Mouse (Mus musculus): ENCODE measurements at regions not wholly inside any gene's neighbourhood (a gene's known extent, or its start where the extent isn't known, plus 50 kb on each side); places are given as distances from the start of the nearest gene placed in this dataset.

DNA sequence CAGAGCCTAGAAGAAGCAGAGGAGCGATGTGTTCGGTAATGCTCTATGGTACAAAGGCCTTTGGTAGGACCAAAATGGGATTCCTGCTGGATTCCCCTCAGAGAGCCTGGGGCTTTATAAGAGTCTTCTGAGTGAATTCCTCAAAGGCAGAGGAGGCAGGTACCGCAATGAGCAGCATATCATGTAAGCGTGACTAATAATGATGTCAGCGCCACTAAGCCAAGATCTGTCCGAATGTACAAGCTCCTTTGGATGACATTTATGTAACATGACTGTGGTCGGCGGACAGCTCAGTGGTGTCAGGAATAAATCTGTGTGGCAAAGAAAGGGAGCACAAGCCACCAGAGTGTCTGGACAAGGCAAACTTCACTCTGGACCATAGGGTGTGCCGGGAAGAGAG is 61.5 kb upstream of the Fer start:
- no peak for DNase-seq (ENCODE audit: low spot score)

DNA sequence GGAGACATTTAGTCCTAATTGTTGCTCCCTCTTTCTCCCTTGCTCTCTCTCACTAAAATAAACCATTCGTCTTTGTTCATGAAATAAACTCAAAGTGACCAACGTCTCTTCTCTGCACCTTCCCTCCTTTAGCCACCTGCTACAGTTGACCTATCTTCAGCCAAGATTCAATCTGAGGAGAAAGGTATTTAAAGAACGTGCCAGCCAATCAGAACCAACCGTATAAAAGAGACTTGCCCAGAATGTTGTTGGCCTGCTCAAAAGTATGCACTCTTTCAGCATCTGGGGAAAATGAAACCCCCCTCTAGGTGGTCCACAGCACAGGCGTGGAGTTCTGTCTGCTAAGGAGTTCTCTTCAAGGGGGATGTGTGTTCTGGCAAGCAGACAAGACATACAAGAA is 60.0 kb upstream of the Fer start:
- no peak for DNase-seq (ENCODE audit: low spot score)

DNA sequence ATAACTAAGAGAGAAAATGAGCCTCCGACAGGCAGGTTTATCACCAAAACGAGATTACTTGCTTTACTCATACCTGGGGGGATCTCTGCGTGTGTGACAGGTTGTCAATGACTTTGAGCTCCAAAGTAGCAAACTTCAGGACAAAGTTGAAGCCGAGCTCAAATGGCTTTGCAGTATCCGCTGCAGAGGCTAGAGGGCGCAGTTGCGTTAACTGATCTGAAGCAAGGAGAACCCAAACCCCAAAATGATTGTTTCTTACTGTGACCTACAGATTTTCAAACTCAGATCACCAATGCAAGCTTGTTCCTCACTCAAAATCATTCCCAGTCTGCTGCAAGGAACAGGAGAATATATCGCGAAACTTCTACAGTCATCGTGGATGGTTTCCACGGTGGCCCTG is 59.3 kb upstream of the Fer start:
- DNase-seq (ENCODE audit: low spot score): peak; percentile 56

DNA sequence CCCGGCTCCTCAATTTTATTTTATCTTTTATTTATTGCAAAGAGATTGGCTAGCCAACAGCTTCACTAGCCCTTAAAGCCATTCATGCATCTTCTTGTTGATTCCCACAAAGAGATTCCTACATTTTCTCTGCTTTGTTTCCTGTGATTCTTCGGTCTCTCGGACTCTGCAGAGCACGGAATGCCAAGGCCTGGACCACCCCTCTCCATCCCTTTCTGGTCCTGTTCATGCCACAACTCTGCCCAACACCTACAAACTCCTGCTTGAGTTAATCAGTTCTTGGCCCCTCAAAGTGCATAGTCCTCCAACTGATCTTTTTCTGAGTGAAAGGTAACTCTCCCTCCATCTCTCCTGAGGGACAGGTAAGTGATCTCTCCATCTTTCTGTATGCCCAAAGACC is 58.4 kb upstream of the Fer start:
- no peak for DNase-seq (ENCODE audit: low spot score)

DNA sequence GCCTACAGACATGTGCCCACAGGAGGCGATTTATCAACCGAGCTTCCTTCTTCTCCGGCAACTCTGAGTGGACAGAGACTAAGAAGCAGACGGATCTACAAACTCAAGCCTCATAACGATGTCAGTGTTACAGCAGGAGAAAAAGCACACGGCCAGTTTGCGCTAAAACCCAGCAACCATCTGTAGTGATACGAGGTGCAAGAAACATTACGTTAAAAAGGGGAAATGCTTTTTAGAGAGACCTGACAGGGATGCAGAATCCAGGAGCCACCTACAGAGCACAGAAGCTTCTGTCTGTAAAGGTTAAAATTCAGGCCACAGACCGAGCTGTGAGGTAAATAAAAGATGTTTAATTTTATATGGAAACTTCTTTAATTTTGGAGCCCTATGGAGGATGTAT is 56.5 kb upstream of the Fer start:
- DNase-seq (ENCODE audit: low spot score): no peak

DNA sequence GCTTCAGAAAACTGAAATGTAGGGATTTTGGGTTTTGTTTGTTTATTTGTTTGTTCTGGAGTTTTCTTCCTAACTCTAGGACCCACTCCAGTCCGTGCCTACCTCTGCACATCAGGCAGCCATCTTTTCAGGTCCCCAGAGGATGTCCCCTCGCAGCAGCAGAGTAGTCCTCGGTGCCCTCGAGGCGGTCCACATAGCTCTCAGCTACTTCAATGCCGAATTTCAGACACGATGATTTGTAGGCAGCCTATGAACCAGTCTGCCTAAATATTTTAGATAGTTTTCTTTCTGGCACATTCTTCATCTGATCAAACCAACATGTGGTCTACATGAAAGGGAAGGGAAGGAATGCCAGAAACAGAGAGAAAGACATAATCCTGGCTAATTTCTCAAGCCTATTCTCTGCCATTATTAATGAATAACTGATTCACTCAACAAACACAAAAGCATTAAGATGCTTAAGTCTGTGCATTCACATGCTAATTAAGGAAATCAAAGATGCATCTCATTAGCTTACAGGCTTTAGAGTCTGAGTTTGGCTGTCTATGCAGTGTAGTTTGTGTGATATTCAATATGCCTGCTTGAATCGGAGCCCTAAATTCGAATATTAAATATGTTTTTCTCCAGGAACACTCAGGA is 55.2 kb upstream of the Fer start:
- no peak for DNase-seq (ENCODE audit: low spot score)

DNA sequence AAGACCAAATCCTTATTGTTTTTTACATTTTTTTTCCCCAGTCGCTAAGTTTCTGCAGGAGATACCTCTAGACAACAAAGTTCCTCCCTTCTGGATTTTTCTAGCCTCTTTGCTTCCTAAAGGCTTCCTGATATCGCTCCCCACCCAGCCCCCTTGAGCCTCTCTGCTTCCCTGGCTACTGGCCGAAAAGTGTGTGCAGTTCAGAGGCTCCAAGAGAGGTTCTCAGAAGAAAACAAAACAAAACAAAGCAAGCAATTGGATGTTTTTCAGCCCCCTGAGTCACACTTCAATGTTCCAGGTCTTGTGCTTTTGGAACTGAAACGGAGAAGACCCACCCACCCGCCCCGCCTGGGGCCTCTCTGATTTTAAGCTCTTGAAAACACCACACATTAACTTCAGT is 54.1 kb upstream of the Fer start:
- DNase-seq (ENCODE audit: low spot score): no peak

DNA sequence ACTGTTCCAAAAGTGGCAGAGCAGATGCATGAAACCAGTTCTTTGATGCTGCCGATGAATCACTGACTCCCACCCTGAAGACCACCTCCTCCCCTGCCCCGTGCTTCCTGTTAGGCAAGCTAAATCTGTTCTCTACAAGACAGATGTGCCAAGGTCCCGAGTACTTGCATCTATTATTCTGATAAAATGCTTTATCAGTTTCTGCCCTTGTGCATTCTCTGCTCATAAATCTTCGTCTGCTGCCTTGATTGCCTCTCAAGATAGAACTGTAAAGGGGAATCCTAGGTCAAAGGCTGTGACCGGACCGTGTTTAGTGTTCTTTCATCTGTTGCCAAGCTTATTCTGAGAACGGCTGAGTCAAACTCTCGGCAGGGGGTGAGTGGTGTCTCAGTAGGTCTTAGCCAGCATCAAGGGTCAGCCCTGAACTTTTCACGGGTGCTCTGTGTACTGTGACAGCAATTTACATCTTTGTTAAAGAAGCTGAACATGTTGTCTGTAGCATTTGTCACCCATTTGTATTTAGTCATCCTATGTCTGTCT is 51.5 kb upstream of the Fer start:
- no peak for DNase-seq (ENCODE audit: low spot score)

DNA sequence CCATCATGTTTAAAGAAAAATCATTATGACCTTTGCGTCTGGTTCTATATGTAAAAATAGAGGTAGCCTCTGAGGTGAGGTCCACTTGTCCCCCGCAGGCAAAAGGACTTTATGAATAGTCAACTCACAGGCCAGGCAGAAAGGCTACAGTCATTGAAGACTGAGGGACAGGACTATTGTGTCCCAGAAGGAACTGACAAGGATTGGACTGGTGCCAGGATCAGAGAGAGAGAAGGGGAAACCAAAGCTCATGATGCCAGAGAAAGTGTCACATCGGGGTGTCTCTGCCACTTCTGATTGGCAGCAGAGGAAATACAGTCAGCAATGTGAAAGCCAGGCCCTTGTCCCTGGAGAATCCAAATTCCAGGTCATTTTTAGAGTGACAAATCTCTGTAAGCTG is 50.3 kb upstream of the Fer start:
- no peak for DNase-seq (ENCODE audit: low spot score)
